Mouse (Mus musculus) liver, adult 2 months (tissue): ENCODE data around the gene Gm20662.

ENCODE experiments used
- CTCF ChIP-seq: fragments of 200-500 bp; IDR thresholded peaks from 2 replicates; pipeline ENCODE4 v1.5.1; 2011; ENCODE audit warnings: low read depth, low read length, control low read depth
- POLR2A ChIP-seq: fragments of 200-500 bp; IDR thresholded peaks from 2 replicates; pipeline ENCODE4 v1.6.1; 2011; ENCODE audit warnings: low read length, control low read depth; ENCODE audit not compliant: insufficient read depth; ENCODE audit errors: extremely low read depth

- TF ChIP-seq POLR2A (no peak), CTCF (no peak)
Measured at GRCm38 (mm10) chr9:108062142-108062541, 66.0 kb downstream of the Gm20662 start.
